Mouse (Mus musculus): ENCODE data around the gene Bcl11a. TPM values are rescaled to one million over a fixed set of nuclear protein-coding genes. Genes with fewer than 3 reads are reported as not detected.

The Bcl11a gene
- polyA plus RNA-seq, 1 experiment from 2014 or later, result 95.2 TPM

- 49% methylated on average over 3 of the region's 3 CpGs for WGBS
- no peak overlapping the region for H3K4me2 ChIP-seq (ENCODE audit: low read depth, severe bottlenecking)
Measured at GRCm38 (mm10) chr11:24098662-24099061, 20.8 kb downstream of the Bcl11a start.

DNA sequence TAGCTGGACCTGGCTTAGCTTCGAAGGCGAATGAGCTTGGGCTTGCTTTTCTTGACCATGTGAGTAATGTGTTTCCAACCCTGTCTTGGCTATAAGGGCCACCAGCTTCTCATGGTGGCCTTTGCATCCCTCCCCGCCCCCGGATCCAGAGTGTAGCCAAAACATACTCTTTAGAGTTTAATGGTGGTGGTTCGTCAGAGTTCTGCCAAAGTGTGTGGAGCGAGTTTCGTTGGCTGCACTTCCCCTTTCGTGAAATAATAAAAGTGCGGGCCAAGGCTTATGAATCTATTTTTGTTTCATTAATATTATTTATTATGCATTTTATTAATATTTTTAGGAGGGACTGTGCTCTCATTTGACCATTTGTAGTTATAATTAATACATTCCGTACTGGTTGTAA lies 21.4 kb downstream of the Bcl11a start:
- no peak for DNase-seq (ENCODE audit: low spot score)
- WGBS, result 85% methylated on average over 10 of the region's 10 CpGs
- H3K4me2 ChIP-seq (ENCODE audit: low read depth, severe bottlenecking), result no peak overlapping the region
- H3K27me3 ChIP-seq (ENCODE audit: control insufficient read depth, insufficient read depth, low read length), result no peaks in the 10 kb centered on the region
- H3K27ac ChIP-seq (replicated peaks; ENCODE audit: low read depth, low read length), result no peak overlapping the region
- H3K9ac ChIP-seq (ENCODE audit: low read length), result no peak overlapping the region
- peaks cover 55% of the 10 kb centered on the region for H3K4me1 ChIP-seq (ENCODE audit: control insufficient read depth, insufficient read depth, low read length)
- H3K4me3 ChIP-seq (ENCODE audit: low read depth, low read length), result no peak overlapping the region
- ATAC-seq (ENCODE audit: insufficient number of reproducible peaks, low FRiP score, low TSS enrichment, low read depth), result no peak
- H3K9me3 ChIP-seq (ENCODE audit: control insufficient read depth, low read length), result no peaks in the 10 kb centered on the region
- H3K36me3 ChIP-seq (ENCODE audit: control insufficient read depth, insufficient read depth, low read length), result no peaks in the 10 kb centered on the region

More at GRCm38 (mm10) chr11:24098662-24099061, 20.8 kb downstream of the Bcl11a start:
- DNase-seq (ENCODE audit: low spot score), result no peak
- no peak overlapping the region for H3K27ac ChIP-seq (replicated peaks; ENCODE audit: low read depth, low read length)
- no peak overlapping the region for H3K9ac ChIP-seq (ENCODE audit: low read length)
- no peaks in the 10 kb centered on the region for H3K36me3 ChIP-seq (ENCODE audit: control insufficient read depth, insufficient read depth, low read length)
- no peaks in the 10 kb centered on the region for H3K27me3 ChIP-seq (ENCODE audit: control insufficient read depth, insufficient read depth, low read length)
- no peak for ATAC-seq (ENCODE audit: insufficient number of reproducible peaks, low FRiP score, low TSS enrichment, low read depth)
- H3K4me3 ChIP-seq (ENCODE audit: low read depth, low read length), result no peak overlapping the region
- no peaks in the 10 kb centered on the region for H3K9me3 ChIP-seq (ENCODE audit: control insufficient read depth, low read length)
- H3K4me1 ChIP-seq (ENCODE audit: control insufficient read depth, insufficient read depth, low read length), result peaks cover 58% of the 10 kb centered on the region

DNA sequence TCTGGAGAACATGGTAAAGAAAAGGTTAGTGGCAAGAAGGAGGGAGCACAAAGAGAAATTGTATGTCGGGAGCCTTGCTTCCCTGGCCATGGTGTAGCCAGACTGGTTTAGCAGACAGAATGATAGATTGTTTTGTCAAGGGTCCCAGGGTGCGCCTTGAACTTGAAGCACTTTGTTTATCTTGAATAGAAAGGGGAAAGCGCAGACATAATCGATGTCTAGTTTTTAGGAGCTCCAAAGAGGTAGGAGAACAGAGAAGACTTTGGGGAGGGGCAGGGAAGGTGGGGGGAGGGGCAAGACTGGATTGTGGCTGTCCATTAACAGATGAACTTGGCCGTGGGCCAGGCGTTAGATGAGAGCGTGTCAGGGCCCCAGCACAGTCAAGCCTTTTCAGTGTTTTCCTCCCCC lies 22.0 kb downstream of the Bcl11a start:
- DNase-seq (ENCODE audit: low spot score) (no peak), ATAC-seq (ENCODE audit: insufficient number of reproducible peaks, low FRiP score, low TSS enrichment, low read depth) (no peak)
- Histone ChIP-seq H3K9ac (ENCODE audit: low read length) (no peak overlapping the region), H3K27me3 (ENCODE audit: control insufficient read depth, insufficient read depth, low read length) (no peaks in the 10 kb centered on the region), H3K27ac (replicated peaks; ENCODE audit: low read depth, low read length) (no peak overlapping the region), H3K36me3 (ENCODE audit: control insufficient read depth, insufficient read depth, low read length) (no peaks in the 10 kb centered on the region), H3K4me2 (ENCODE audit: low read depth, severe bottlenecking) (no peak overlapping the region), H3K9me3 (ENCODE audit: control insufficient read depth, low read length) (no peaks in the 10 kb centered on the region), H3K4me3 (ENCODE audit: low read depth, low read length) (no peak overlapping the region), H3K4me1 (ENCODE audit: control insufficient read depth, insufficient read depth, low read length) (peaks cover 48% of the 10 kb centered on the region)
- WGBS, result 41% methylated on average over 7 of the region's 7 CpGs

- peaks cover 42% of the 10 kb centered on the region for H3K4me1 ChIP-seq (ENCODE audit: control insufficient read depth, insufficient read depth, low read length)
Measured at GRCm38 (mm10) chr11:24100449-24101070, 22.7 kb downstream of the Bcl11a start.

DNA sequence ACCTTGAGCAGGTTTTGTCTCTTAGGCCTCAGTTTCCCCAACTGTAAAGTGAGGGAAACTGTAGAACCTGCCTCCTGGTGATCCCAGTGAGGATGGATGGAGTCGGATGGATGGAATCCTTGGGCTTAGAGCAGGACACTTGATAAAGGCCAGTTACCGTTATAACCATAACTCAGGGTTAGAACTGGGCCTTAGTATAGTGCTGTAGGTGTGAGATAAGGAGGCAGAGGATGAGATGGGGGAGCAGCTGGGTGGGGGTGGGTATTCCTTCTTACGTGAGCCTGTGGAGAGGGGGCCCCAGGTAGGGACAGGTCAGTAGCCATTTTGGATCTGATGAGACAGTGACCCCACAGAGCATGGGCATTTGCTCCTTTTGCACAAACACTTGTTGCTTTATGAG lies 23.8 kb downstream of the Bcl11a start:
- ATAC-seq (ENCODE audit: insufficient number of reproducible peaks, low FRiP score, low TSS enrichment, low read depth) (no peak), DNase-seq (ENCODE audit: low spot score) (no peak)
- Histone ChIP-seq H3K36me3 (ENCODE audit: control insufficient read depth, insufficient read depth, low read length) (peaks cover 4% of the 10 kb centered on the region), H3K27ac (replicated peaks; ENCODE audit: low read depth, low read length) (no peak overlapping the region), H3K4me3 (ENCODE audit: low read depth, low read length) (no peak overlapping the region), H3K9ac (ENCODE audit: low read length) (no peak overlapping the region), H3K4me2 (ENCODE audit: low read depth, severe bottlenecking) (no peak overlapping the region), H3K27me3 (ENCODE audit: control insufficient read depth, insufficient read depth, low read length) (no peaks in the 10 kb centered on the region), H3K4me1 (ENCODE audit: control insufficient read depth, insufficient read depth, low read length) (peaks cover 35% of the 10 kb centered on the region), H3K9me3 (ENCODE audit: control insufficient read depth, low read length) (no peaks in the 10 kb centered on the region)
- 83% methylated on average over 3 of the region's 3 CpGs for WGBS

More at GRCm38 (mm10) chr11:24100449-24101070, 22.7 kb downstream of the Bcl11a start:
- no peak for DNase-seq (ENCODE audit: low spot score)
- H3K9me3 ChIP-seq (ENCODE audit: control insufficient read depth, low read length), result no peaks in the 10 kb centered on the region
- H3K9ac ChIP-seq (ENCODE audit: low read length), result no peak overlapping the region
- no peak overlapping the region for H3K4me2 ChIP-seq (ENCODE audit: low read depth, severe bottlenecking)
- H3K27ac ChIP-seq (replicated peaks; ENCODE audit: low read depth, low read length), result no peak overlapping the region
- no peaks in the 10 kb centered on the region for H3K27me3 ChIP-seq (ENCODE audit: control insufficient read depth, insufficient read depth, low read length)
- H3K36me3 ChIP-seq (ENCODE audit: control insufficient read depth, insufficient read depth, low read length), result no peaks in the 10 kb centered on the region
- ATAC-seq (ENCODE audit: insufficient number of reproducible peaks, low FRiP score, low TSS enrichment, low read depth), result no peak
- H3K4me3 ChIP-seq (ENCODE audit: low read depth, low read length), result no peak overlapping the region
- WGBS, result 78% methylated on average over 4 of the region's 4 CpGs

- WGBS, result 78% methylated on average over 2 of the region's 2 CpGs
- Histone ChIP-seq H3K4me3 (ENCODE audit: low read depth, low read length) (no peak overlapping the region), H3K27ac (replicated peaks; ENCODE audit: low read depth, low read length) (no peak overlapping the region), H3K4me1 (ENCODE audit: control insufficient read depth, insufficient read depth, low read length) (peaks cover 28% of the 10 kb centered on the region), H3K4me2 (ENCODE audit: low read depth, severe bottlenecking) (no peak overlapping the region), H3K9me3 (ENCODE audit: control insufficient read depth, low read length) (no peaks in the 10 kb centered on the region), H3K9ac (ENCODE audit: low read length) (no peak overlapping the region), H3K36me3 (ENCODE audit: control insufficient read depth, insufficient read depth, low read length) (peaks cover 7% of the 10 kb centered on the region), H3K27me3 (ENCODE audit: control insufficient read depth, insufficient read depth, low read length) (no peaks in the 10 kb centered on the region)
- DNase-seq (ENCODE audit: low spot score) (no peak), ATAC-seq (ENCODE audit: insufficient number of reproducible peaks, low FRiP score, low TSS enrichment, low read depth) (no peak)
Measured at GRCm38 (mm10) chr11:24102372-24102771, 24.5 kb downstream of the Bcl11a start.

GRCm38 (mm10) chr11:24103128-24103742 lies 25.4 kb downstream of the Bcl11a start:
- no peak overlapping the region for H3K9ac ChIP-seq (ENCODE audit: low read length)
- no peak overlapping the region for H3K4me2 ChIP-seq (ENCODE audit: low read depth, severe bottlenecking)
- H3K27me3 ChIP-seq (ENCODE audit: control insufficient read depth, insufficient read depth, low read length), result no peaks in the 10 kb centered on the region
- no peak overlapping the region for H3K4me3 ChIP-seq (ENCODE audit: low read depth, low read length)
- no peak for DNase-seq (ENCODE audit: low spot score)
- H3K27ac ChIP-seq (replicated peaks; ENCODE audit: low read depth, low read length), result no peak overlapping the region
- peaks cover 7% of the 10 kb centered on the region for H3K36me3 ChIP-seq (ENCODE audit: control insufficient read depth, insufficient read depth, low read length)
- H3K9me3 ChIP-seq (ENCODE audit: control insufficient read depth, low read length), result no peaks in the 10 kb centered on the region
- peaks cover 20% of the 10 kb centered on the region for H3K4me1 ChIP-seq (ENCODE audit: control insufficient read depth, insufficient read depth, low read length)
- WGBS, result 83% methylated on average over 6 of the region's 6 CpGs
- ATAC-seq (ENCODE audit: insufficient number of reproducible peaks, low FRiP score, low TSS enrichment, low read depth), result no peak

DNA sequence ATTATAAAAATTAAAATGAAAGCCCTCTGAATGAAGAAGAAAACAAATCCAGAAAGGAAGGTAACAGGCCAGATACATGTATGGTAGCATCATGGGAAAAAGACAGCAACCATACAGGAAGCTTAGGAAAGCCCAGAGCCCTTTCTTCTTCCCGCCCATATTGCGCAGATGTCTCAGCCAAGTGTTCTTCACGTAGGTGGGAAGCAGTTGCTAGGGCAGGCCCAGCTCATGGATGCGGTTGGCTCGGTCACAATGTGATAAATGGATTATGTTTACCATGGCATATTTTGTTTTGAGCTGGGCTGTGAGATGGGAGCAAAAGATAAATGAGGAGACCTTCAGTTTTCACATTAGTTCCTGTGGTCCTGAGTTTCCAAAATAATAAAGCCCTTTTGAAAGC lies 29.6 kb downstream of the Bcl11a start:
- 81% methylated on average over 5 of the region's 5 CpGs for WGBS

More for the DNA sequence above, 29.6 kb downstream of the Bcl11a start:
- H3K27ac ChIP-seq (replicated peaks; ENCODE audit: low read depth, low read length), result no peak overlapping the region
- H3K4me3 ChIP-seq (ENCODE audit: low read depth, low read length), result no peak overlapping the region
- H3K27me3 ChIP-seq (ENCODE audit: control insufficient read depth, insufficient read depth, low read length), result no peaks in the 10 kb centered on the region
- no peak for ATAC-seq (ENCODE audit: insufficient number of reproducible peaks, low FRiP score, low TSS enrichment, low read depth)
- no peaks in the 10 kb centered on the region for H3K9me3 ChIP-seq (ENCODE audit: control insufficient read depth, low read length)
- no peak overlapping the region for H3K9ac ChIP-seq (ENCODE audit: low read length)
- no peak for DNase-seq (ENCODE audit: low spot score)
- H3K4me1 ChIP-seq (ENCODE audit: control insufficient read depth, insufficient read depth, low read length), result peaks cover 3% of the 10 kb centered on the region; the same call in 1 of the 2 replicates
- peaks cover 11% of the 10 kb centered on the region for H3K36me3 ChIP-seq (ENCODE audit: control insufficient read depth, insufficient read depth, low read length)
- H3K4me2 ChIP-seq (ENCODE audit: low read depth, severe bottlenecking), result no peak overlapping the region

Data from limb, embryonic 11.5 days (tissue).